Mouse (Mus musculus): ENCODE results near the gene Pigr.

Gene Pigr

GRCm38 (mm10) chr1:130877889-130878614 lies 51.6 kb downstream of the Pigr start:
- DNase-seq (ENCODE audit: low spot score in 2 of 2), result no peak

GRCm38 (mm10) chr1:130879927-130880326 lies 53.4 kb downstream of the Pigr start:
- DNase-seq (ENCODE audit: low spot score in 2 of 2), result no peak

- no peak for DNase-seq (ENCODE audit: low spot score in 2 of 2)
Measured at GRCm38 (mm10) chr1:130883146-130883545, 56.7 kb downstream of the Pigr start.

- no peak for DNase-seq (ENCODE audit: low spot score in 2 of 2)
Measured at GRCm38 (mm10) chr1:130887354-130887753, 60.9 kb downstream of the Pigr start, which contains the start of gene Il24. Gene Il24, minus strand, starts transcription at chr1:130887454.

GRCm38 (mm10) chr1:130892446-130892845 lies 66.0 kb downstream of the Pigr start:
- DNase-seq (ENCODE audit: low spot score in 2 of 2), result no peak

- DNase-seq (ENCODE audit: low spot score in 2 of 2), result no peak
Measured at GRCm38 (mm10) chr1:130893329-130894040, 67.0 kb downstream of the Pigr start.

- DNase-seq (ENCODE audit: low spot score in 2 of 2), result no peak
Measured at GRCm38 (mm10) chr1:130894468-130894867, 68.0 kb downstream of the Pigr start.
